In the genomic region with DNA sequence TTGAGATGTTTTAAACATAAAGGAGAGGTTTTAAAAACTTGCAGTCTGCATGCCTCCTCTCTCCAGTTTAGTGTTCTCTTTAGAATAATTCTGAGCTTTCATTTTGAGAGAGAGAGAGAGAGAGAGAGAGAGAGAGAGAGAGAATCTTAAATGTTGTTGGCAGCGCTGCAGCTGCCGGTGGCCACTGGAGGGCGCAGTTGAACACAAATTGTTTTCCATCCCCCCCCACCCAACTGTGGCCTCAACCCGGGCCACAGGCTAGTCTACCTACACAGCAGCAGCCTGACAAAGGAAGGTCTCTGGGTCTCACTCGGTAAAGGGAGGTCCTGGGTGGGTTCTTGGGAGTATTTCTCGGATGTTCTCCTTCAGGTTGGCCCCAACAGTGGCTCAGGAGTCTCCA, we compare ENCODE assay signal across 10 mouse cellular contexts. TPM values are rescaled to one million over a fixed set of nuclear protein-coding genes. Genes with fewer than 3 reads are reported as not detected.
DNase-seq lines count a peak whose midpoint lies in the region; ATAC-seq and TF ChIP-seq lines count a peak whose summit lies in the region.
"Had no signal": no experiment of that assay in that cellular context is flagged by ENCODE, and none has a peak within 500 bp of the region (broad histone marks: within the 10 kb centered on the region; RNA-seq: fewer than 3 reads in every experiment).

No protein-coding gene starts in this region.

- H3K27me3 ChIP-seq in hindbrain, embryonic 10.5 days (ENCODE audit: insufficient read depth, poor library complexity, severe bottlenecking): no peaks in the 10 kb centered on the region
- peaks cover 9% of the 10 kb centered on the region; the same call in 1 of the 2 replicates for H3K27me3 ChIP-seq in hindbrain, embryonic 12.5 days

- H3K9ac ChIP-seq in hindbrain, embryonic 12.5 days: no peak overlapping the region
- H3K9ac ChIP-seq: embryonic facial prominence, embryonic 15.5 days had no signal

- no peak overlapping the region for H3K4me2 ChIP-seq in hindbrain, embryonic 12.5 days (replicated peaks)
- H3K4me2 ChIP-seq: embryonic facial prominence, embryonic 15.5 days had no signal

- no peak overlapping the region for H3K27ac ChIP-seq in hindbrain, embryonic 10.5 days
- H3K27ac ChIP-seq in hindbrain, embryonic 12.5 days: no peak overlapping the region
- H3K27ac ChIP-seq in left cerebral cortex, adult 2 months: no peak overlapping the region
- H3K27ac ChIP-seq: embryonic facial prominence, embryonic 15.5 days had no signal

- peak; percentile 82 for TF ChIP-seq CTCF in left cerebral cortex, adult 2 months (IDR thresholded peaks at IDR 0.05)

- WGBS in hindbrain, embryonic 10.5 days: 20% methylated on average over 6 of the region's 6 CpGs
- WGBS in hindbrain, embryonic 12.5 days: 16% methylated on average over 6 of the region's 6 CpGs

- H3K9me3 ChIP-seq in hindbrain, embryonic 10.5 days: no peaks in the 10 kb centered on the region
- H3K9me3 ChIP-seq in hindbrain, embryonic 12.5 days (replicated peaks): no peaks in the 10 kb centered on the region
- H3K9me3 ChIP-seq: embryonic facial prominence, embryonic 15.5 days; megakaryocyte, embryonic 14.5 days had no signal

- intact Hi-C loops in left cerebral cortex, adult 2 months (cut with DNase I): loop anchor here (1.0 to 2.0 kb wide), 3 partner anchors 166 to 849 kb away; partner anchors contain the start of gene Ntrk2

- no peaks in the 10 kb centered on the region for H3K36me3 ChIP-seq in hindbrain, embryonic 10.5 days
- no peaks in the 10 kb centered on the region for H3K36me3 ChIP-seq in hindbrain, embryonic 12.5 days
- H3K36me3 ChIP-seq: embryonic facial prominence, embryonic 15.5 days had no signal

- H3K4me3 ChIP-seq in hindbrain, embryonic 10.5 days: no peak overlapping the region
- no peak overlapping the region for H3K4me3 ChIP-seq in hindbrain, embryonic 12.5 days
- H3K4me3 ChIP-seq in left cerebral cortex, adult 2 months: no peak overlapping the region
- H3K4me3 ChIP-seq: embryonic facial prominence, embryonic 15.5 days; megakaryocyte, embryonic 14.5 days had no signal

- ATAC-seq in hindbrain, embryonic 12.5 days (ENCODE audit: low FRiP score): no peak
- ATAC-seq in erythroid progenitor cell, adult 5-6 weeks (replicated peaks; ENCODE audit: low FRiP score, poor library complexity, severe bottlenecking): no peak

- no peaks in the 10 kb centered on the region for H3K4me1 ChIP-seq in hindbrain, embryonic 10.5 days (replicated peaks)
- H3K4me1 ChIP-seq in hindbrain, embryonic 12.5 days: peaks cover 6% of the 10 kb centered on the region
- H3K4me1 ChIP-seq: embryonic facial prominence, embryonic 15.5 days had no signal

- DNase-seq in hindbrain, embryonic 10.5 days (ENCODE audit: low spot score): peak; percentile 63
- DNase-seq in ES-CJ7 (ENCODE audit: low read depth, low spot score): peak; percentile 61
- peak; percentile 31 for DNase-seq in cerebellum, adult 11-12 months
- DNase-seq in frontal cortex, adult 2 months (ENCODE audit: extremely low spot score in 1 of 2, low spot score in 1 of 2): peak; percentile 21 to 81
- peak; percentile 60 to 74 for DNase-seq in left cerebral cortex, adult 2 months (ENCODE audit: extremely low spot score in 1 of 2, low spot score in 2 of 2)
- peak; percentile 19 for DNase-seq in naive thymus-derived CD4-positive, alpha-beta T cell, adult 2 months (ENCODE audit: low read depth)

RNA-seq across cellular contexts. Expression of gene Slc28a3, which starts 29.7 kb away (rescaled TPM):
- not detected in 2 replicates for polyA plus RNA-seq in hindbrain, embryonic 10.5 days (2016; fragmentation: Nextera tagmentation; extraction: Ambion mirVana)
- not detected in 2 replicates for polyA plus RNA-seq in hindbrain, embryonic 12.5 days (2016; fragmentation: Nextera tagmentation; extraction: Ambion mirVana)
- 0.06 TPM in 1 of 2 replicates, not detected in the other for polyA plus RNA-seq in frontal cortex, adult 2 months (2012; rRNA removed)
- under 1 TPM in 1 of 2 experiments, not detected in 1; 0.26 TPM for total RNA-seq in left cerebral cortex, adult 2 months (2021)
- total RNA-seq in erythroid progenitor cell, adult 5-6 weeks (2015; ENCODE audit: low replicate concordance): not detected in 2 replicates
- total RNA-seq in erythroid progenitor cell, adult 5-6 weeks (2017; ENCODE audit: low replicate concordance): not detected in 2 replicates
